Mouse (Mus musculus) liver, postnatal 0 days (tissue): ENCODE data around the gene Med20.

ENCODE experiments used
- CTCF ChIP-seq: sonication (generic); IDR thresholded peaks from 2 replicates; pipeline ENCODE4 v1.5.1; 2016; ENCODE audit warnings: antibody characterized with exemption, low read depth
- EP300 ChIP-seq: IDR thresholded peaks from 2 replicates; pipeline ENCODE4 v1.6.1; 2016; ENCODE audit warnings: antibody characterized with exemption, low read depth, mild to moderate bottlenecking

GRCm38 (mm10) chr17:47611661-47611982 lies 240 bp downstream of the Med20 start:
- TF ChIP-seq CTCF (no peak), EP300 (no peak)
